Mouse (Mus musculus): ENCODE measurements around the gene Prkag1. TPM values are rescaled to one million over a fixed set of nuclear protein-coding genes. Genes with fewer than 3 reads are reported as not detected.

The Prkag1 gene
- polyA plus RNA-seq, 1 experiment from 2014 or later, result 72.1 TPM

- Histone ChIP-seq H3K27me3 (ENCODE audit: control insufficient read depth, insufficient read depth, low read length) (peaks cover 80% of the 10 kb centered on the region), H3K9me3 (replicated peaks; ENCODE audit: control insufficient read depth, low read length) (no peaks in the 10 kb centered on the region), H3K27ac (ENCODE audit: low read depth, low read length) (no peak overlapping the region), H3K4me2 (peak overlapping the region; percentile 74), H3K9ac (ENCODE audit: low read depth, low read length) (0 out of 2 replicates have a peak overlapping the region, but pooled peaks have one; percentile 52), H3K36me3 (ENCODE audit: control insufficient read depth, insufficient read depth, low read length) (peaks cover 4% of the 10 kb centered on the region; the same call in 1 of the 2 replicates), H3K4me3 (ENCODE audit: low read depth, low read length) (peak overlapping the region; percentile 41), H3K4me1 (ENCODE audit: control insufficient read depth, insufficient read depth, low read length) (peaks cover 51% of the 10 kb centered on the region)
- 1% methylated on average over 54 of the region's 58 CpGs for WGBS (ENCODE audit: insufficient replicate concordance)
- no peak for ATAC-seq (replicated peaks; ENCODE audit: insufficient number of reproducible peaks, low FRiP score, low TSS enrichment)
These were observed 24.2 kb downstream of the Prkag1 start for GRCm38 (mm10) chr15:98806809-98807770.

GRCm38 (mm10) chr15:98806071-98806808 lies 25.1 kb downstream of the Prkag1 start:
- H3K36me3 ChIP-seq (ENCODE audit: control insufficient read depth, insufficient read depth, low read length), result peaks cover 4% of the 10 kb centered on the region; the same call in 1 of the 2 replicates
- no peaks in the 10 kb centered on the region for H3K9me3 ChIP-seq (replicated peaks; ENCODE audit: control insufficient read depth, low read length)
- peak overlapping the region; percentile 74 for H3K4me2 ChIP-seq
- H3K27me3 ChIP-seq (ENCODE audit: control insufficient read depth, insufficient read depth, low read length), result peaks cover 88% of the 10 kb centered on the region
- no peak for ATAC-seq (replicated peaks; ENCODE audit: insufficient number of reproducible peaks, low FRiP score, low TSS enrichment)
- H3K9ac ChIP-seq (ENCODE audit: low read depth, low read length), result no peak overlapping the region
- H3K27ac ChIP-seq (ENCODE audit: low read depth, low read length), result no peak overlapping the region
- peak overlapping the region; percentile 41 for H3K4me3 ChIP-seq (ENCODE audit: low read depth, low read length)
- H3K4me1 ChIP-seq (ENCODE audit: control insufficient read depth, insufficient read depth, low read length), result peaks cover 51% of the 10 kb centered on the region
- WGBS (ENCODE audit: insufficient replicate concordance), result 4% methylated on average over 30 of the region's 30 CpGs

- H3K27me3 ChIP-seq (ENCODE audit: control insufficient read depth, insufficient read depth, low read length), result peaks cover 96% of the 10 kb centered on the region
- peak; percentile 24; the same call in 1 of the 2 replicates for ATAC-seq (replicated peaks; ENCODE audit: insufficient number of reproducible peaks, low FRiP score, low TSS enrichment)
These were observed 25.8 kb downstream of the Prkag1 start for GRCm38 (mm10) chr15:98805324-98806040.

GRCm38 (mm10) chr15:98804054-98804453 lies 27.3 kb downstream of the Prkag1 start:
- peaks cover 99% of the 10 kb centered on the region for H3K27me3 ChIP-seq (ENCODE audit: control insufficient read depth, insufficient read depth, low read length)
- H3K36me3 ChIP-seq (ENCODE audit: control insufficient read depth, insufficient read depth, low read length), result no peaks in the 10 kb centered on the region
- H3K9ac ChIP-seq (ENCODE audit: low read depth, low read length), result no peak overlapping the region
- peak overlapping the region; percentile 58 for H3K4me2 ChIP-seq
- ATAC-seq (replicated peaks; ENCODE audit: insufficient number of reproducible peaks, low FRiP score, low TSS enrichment), result no peak
- H3K27ac ChIP-seq (ENCODE audit: low read depth, low read length), result no peak overlapping the region
- no peak overlapping the region for H3K4me3 ChIP-seq (ENCODE audit: low read depth, low read length)
- WGBS (ENCODE audit: insufficient replicate concordance), result under 1% methylated on average over 32 of the region's 32 CpGs
- H3K9me3 ChIP-seq (replicated peaks; ENCODE audit: control insufficient read depth, low read length), result no peaks in the 10 kb centered on the region
- peaks cover 44% of the 10 kb centered on the region for H3K4me1 ChIP-seq (ENCODE audit: control insufficient read depth, insufficient read depth, low read length)

More at GRCm38 (mm10) chr15:98805324-98806040, 25.8 kb downstream of the Prkag1 start:
- H3K9ac ChIP-seq (ENCODE audit: low read depth, low read length), result peak overlapping the region; percentile 50
- peak overlapping the region; percentile 41 for H3K4me3 ChIP-seq (ENCODE audit: low read depth, low read length)
- H3K4me1 ChIP-seq (ENCODE audit: control insufficient read depth, insufficient read depth, low read length), result peaks cover 51% of the 10 kb centered on the region
- H3K36me3 ChIP-seq (ENCODE audit: control insufficient read depth, insufficient read depth, low read length), result no peaks in the 10 kb centered on the region
- no peaks in the 10 kb centered on the region for H3K9me3 ChIP-seq (replicated peaks; ENCODE audit: control insufficient read depth, low read length)
- peak overlapping the region; percentile 74 for H3K4me2 ChIP-seq
- 1% methylated on average over 64 of the region's 64 CpGs for whole genome bisulfite sequencing (ENCODE audit: insufficient replicate concordance)
- H3K27ac ChIP-seq (ENCODE audit: low read depth, low read length), result no peak overlapping the region

GRCm38 (mm10) chr15:98802926-98803325 lies 28.4 kb downstream of the Prkag1 start:
- no peak overlapping the region for H3K27ac ChIP-seq (ENCODE audit: low read depth, low read length)
- H3K4me2 ChIP-seq, result no peak overlapping the region
- peaks cover 35% of the 10 kb centered on the region for H3K4me1 ChIP-seq (ENCODE audit: control insufficient read depth, insufficient read depth, low read length)
- peaks cover 99% of the 10 kb centered on the region for H3K27me3 ChIP-seq (ENCODE audit: control insufficient read depth, insufficient read depth, low read length)
- no peak overlapping the region for H3K9ac ChIP-seq (ENCODE audit: low read depth, low read length)
- H3K4me3 ChIP-seq (ENCODE audit: low read depth, low read length), result no peak overlapping the region
- ATAC-seq (replicated peaks; ENCODE audit: insufficient number of reproducible peaks, low FRiP score, low TSS enrichment), result no peak
- no peaks in the 10 kb centered on the region for H3K9me3 ChIP-seq (replicated peaks; ENCODE audit: control insufficient read depth, low read length)
- WGBS (ENCODE audit: insufficient replicate concordance), result 1% methylated on average over 8 of the region's 8 CpGs
- no peaks in the 10 kb centered on the region for H3K36me3 ChIP-seq (ENCODE audit: control insufficient read depth, insufficient read depth, low read length)

- no peaks in the 10 kb centered on the region for H3K36me3 ChIP-seq (ENCODE audit: control insufficient read depth, insufficient read depth, low read length)
- H3K9ac ChIP-seq (ENCODE audit: low read depth, low read length), result no peak overlapping the region
- peaks cover 99% of the 10 kb centered on the region for H3K27me3 ChIP-seq (ENCODE audit: control insufficient read depth, insufficient read depth, low read length)
- ATAC-seq (replicated peaks; ENCODE audit: insufficient number of reproducible peaks, low FRiP score, low TSS enrichment), result no peak
- no peak overlapping the region for H3K4me2 ChIP-seq
- H3K4me1 ChIP-seq (ENCODE audit: control insufficient read depth, insufficient read depth, low read length), result peaks cover 17% of the 10 kb centered on the region; the same call in 1 of the 2 replicates
- H3K9me3 ChIP-seq (replicated peaks; ENCODE audit: control insufficient read depth, low read length), result no peaks in the 10 kb centered on the region
- H3K27ac ChIP-seq (ENCODE audit: low read depth, low read length), result no peak overlapping the region
- WGBS (ENCODE audit: insufficient replicate concordance), result 9% methylated on average over 12 of the region's 12 CpGs
- H3K4me3 ChIP-seq (ENCODE audit: low read depth, low read length), result no peak overlapping the region
These were observed 31.9 kb downstream of the Prkag1 start for GRCm38 (mm10) chr15:98799396-98799795.

- Histone ChIP-seq H3K27ac (ENCODE audit: low read depth, low read length) (no peak overlapping the region), H3K4me2 (no peak overlapping the region), H3K4me3 (ENCODE audit: low read depth, low read length) (no peak overlapping the region), H3K4me1 (ENCODE audit: control insufficient read depth, insufficient read depth, low read length) (peaks cover 16% of the 10 kb centered on the region; the same call in 1 of the 2 replicates), H3K9ac (ENCODE audit: low read depth, low read length) (no peak overlapping the region), H3K36me3 (ENCODE audit: control insufficient read depth, insufficient read depth, low read length) (no peaks in the 10 kb centered on the region), H3K9me3 (replicated peaks; ENCODE audit: control insufficient read depth, low read length) (no peaks in the 10 kb centered on the region), H3K27me3 (ENCODE audit: control insufficient read depth, insufficient read depth, low read length) (peaks cover 99% of the 10 kb centered on the region)
- WGBS (ENCODE audit: insufficient replicate concordance), result 43% methylated on average over 3 of the region's 3 CpGs
- ATAC-seq (replicated peaks; ENCODE audit: insufficient number of reproducible peaks, low FRiP score, low TSS enrichment), result no peak
These were observed 32.4 kb downstream of the Prkag1 start for GRCm38 (mm10) chr15:98798903-98799302.
